ENCODE assay signal across 23 mouse cellular contexts in the genomic region with DNA sequence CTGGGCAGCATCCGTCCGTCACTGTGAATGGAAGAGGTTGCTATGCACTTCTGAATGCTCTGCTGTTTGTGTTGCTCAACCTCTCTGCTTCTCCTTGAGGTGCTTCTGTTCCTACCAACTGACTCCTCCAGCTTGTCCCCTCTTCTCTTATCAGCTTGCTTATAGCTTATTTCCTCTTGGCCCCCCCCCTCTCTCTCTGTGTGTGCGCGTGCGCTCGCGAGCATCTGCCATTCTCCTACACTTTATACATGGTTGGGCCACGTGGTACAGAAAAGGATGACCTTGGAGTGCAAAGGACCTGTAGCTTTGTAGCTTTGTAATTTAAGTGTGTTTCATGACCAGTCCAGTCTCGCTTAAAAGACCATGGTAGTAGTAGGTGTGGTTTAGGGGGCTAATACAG. TPM values are rescaled to one million over a fixed set of nuclear protein-coding genes. Genes with fewer than 3 reads are reported as not detected.
DNase-seq lines count a peak whose midpoint lies in the region; ATAC-seq and TF ChIP-seq lines count a peak whose summit lies in the region.
"Had no signal": no experiment of that assay in that cellular context is flagged by ENCODE, and none has a peak within 500 bp of the region (broad histone marks: within the 10 kb centered on the region; RNA-seq: fewer than 3 reads in every experiment).

No protein-coding gene starts in this region.

- peak; percentile 50 to 68 for TF ChIP-seq EP300 in MEL (IDR thresholded peaks at IDR 0.05; ENCODE audit: low read depth in 1 of 2, low read length in 2 of 2)

- no peaks in the 10 kb centered on the region for H3K36me3 ChIP-seq in midbrain, embryonic 15.5 days (replicated peaks)
- no peaks in the 10 kb centered on the region for H3K36me3 ChIP-seq in midbrain, embryonic 14.5 days (ENCODE audit: control insufficient read depth, insufficient read depth, low read length)
- H3K36me3 ChIP-seq in MEL (ENCODE audit: control insufficient read depth in 1 of 2, insufficient read depth in 2 of 2, low read length in 2 of 2) = peaks cover 0 to 20% of the 10 kb centered on the region in 2 experiments; a peak in 2 of 4 replicates
- H3K36me3 ChIP-seq: embryonic facial prominence, embryonic 12.5 days; forebrain, embryonic 12.5 days; G1E; heart, embryonic 12.5 days; hindbrain, embryonic 10.5 days had no signal

- no peak for DNase-seq in midbrain, embryonic 14.5 days
- peak; percentile 84 for DNase-seq in MEL (ENCODE audit: low read depth, low spot score)
- no peak for DNase-seq in frontal cortex, postnatal 25 days (ENCODE audit: low spot score in 2 of 2)
- DNase-seq: adrenal gland, postnatal 14 days; B cell, adult 2 months; cerebellum, adult 18-20 months; cerebellum, adult 9-11 months; cerebellum, postnatal 36 days; gastrocnemius, postnatal 14 days had no signal

- H3K4me1 ChIP-seq in midbrain, embryonic 15.5 days = no peaks in the 10 kb centered on the region
- peaks cover 5% of the 10 kb centered on the region for H3K4me1 ChIP-seq in midbrain, embryonic 14.5 days (ENCODE audit: control insufficient read depth, insufficient read depth, low read length)
- H3K4me1 ChIP-seq in MEL (ENCODE audit: control insufficient read depth in 1 of 2, insufficient read depth in 2 of 2, low read length in 2 of 2) = peaks cover 14 to 32% of the 10 kb centered on the region in 2 experiments
- H3K4me1 ChIP-seq: embryonic facial prominence, embryonic 12.5 days had no signal

- no peaks in the 10 kb centered on the region for H3K27me3 ChIP-seq in midbrain, embryonic 15.5 days (replicated peaks)
- no peaks in the 10 kb centered on the region for H3K27me3 ChIP-seq in midbrain, embryonic 14.5 days (ENCODE audit: control insufficient read depth, insufficient read depth, low read length)
- no peaks in the 10 kb centered on the region for H3K27me3 ChIP-seq in MEL (ENCODE audit: control insufficient read depth in 1 of 2, insufficient read depth in 2 of 2, low read length in 2 of 2)
- H3K27me3 ChIP-seq: embryonic facial prominence, embryonic 12.5 days; forebrain, embryonic 12.5 days; heart, embryonic 12.5 days; Patski had no signal

- WGBS in midbrain, embryonic 15.5 days = 79% methylated on average over 9 of the region's 9 CpGs
- WGBS in midbrain, embryonic 14.5 days = 78% methylated on average over 9 of the region's 9 CpGs

- TF ChIP-seq CTCF in MEL (IDR thresholded peaks at IDR 0.05 in 2 of 3, conservative IDR thresholded peaks at IDR 0.05 in 1 of 3; ENCODE audit: control insufficient read depth in 1 of 3, insufficient read depth in 1 of 3, low read depth in 2 of 3, low read length in 3 of 3, poor library complexity in 1 of 3, severe bottlenecking in 1 of 3) = no peak

- no peak for TF ChIP-seq RAD21 in MEL (IDR thresholded peaks at IDR 0.05; ENCODE audit: low read depth, low read length)

- H3K27ac ChIP-seq in midbrain, embryonic 15.5 days = no peak overlapping the region
- no peak overlapping the region for H3K27ac ChIP-seq in midbrain, embryonic 14.5 days (replicated peaks; ENCODE audit: low read depth, low read length)
- H3K27ac ChIP-seq in MEL (ENCODE audit: control insufficient read depth, low read depth, low read length) = peak overlapping the region; percentile 48
- H3K27ac ChIP-seq: embryonic facial prominence, embryonic 12.5 days; forebrain, embryonic 12.5 days had no signal

- H3K9me3 ChIP-seq in midbrain, embryonic 15.5 days = no peaks in the 10 kb centered on the region
- H3K9me3 ChIP-seq in midbrain, embryonic 14.5 days (ENCODE audit: control insufficient read depth, low read length) = no peaks in the 10 kb centered on the region
- no peaks in the 10 kb centered on the region for H3K9me3 ChIP-seq in MEL (replicated peaks; ENCODE audit: insufficient read depth, low read length)
- H3K9me3 ChIP-seq: embryonic facial prominence, embryonic 12.5 days; forebrain, embryonic 12.5 days; G1E; heart, embryonic 12.5 days; hindbrain, embryonic 10.5 days had no signal

- ATAC-seq in midbrain, embryonic 15.5 days (replicated peaks) = peak; percentile 30; the same call in 1 of the 2 replicates
- ATAC-seq in midbrain, embryonic 14.5 days (ENCODE audit: low FRiP score, low TSS enrichment) = no peak
- ATAC-seq in common myeloid progenitor, adult 5-6 weeks (replicated peaks; ENCODE audit: low read depth, poor library complexity, severe bottlenecking) = peak; percentile 61
- no peak for ATAC-seq in cerebellum, adult (ENCODE audit: insufficient number of reproducible peaks, low FRiP score, low TSS enrichment)
- ATAC-seq: activated CD4-positive, CD25-positive, alpha-beta regulatory T cell, adult 4 months; CD4-positive, CD25-positive, alpha-beta regulatory T cell, adult 4 months; forebrain, embryonic 16.5 days; hindbrain, embryonic 16.5 days; inflammation-experienced regulatory T-cells, adult 6 months; Patski had no signal

- no peak overlapping the region for H3K9ac ChIP-seq in midbrain, embryonic 15.5 days
- no peak overlapping the region for H3K9ac ChIP-seq in midbrain, embryonic 14.5 days (replicated peaks; ENCODE audit: low read length)
- peak overlapping the region; percentile 16; the same call in 1 of the 2 replicates for H3K9ac ChIP-seq in MEL (ENCODE audit: control insufficient read depth, low read depth, low read length, poor library complexity, severe bottlenecking)
- H3K9ac ChIP-seq: embryonic facial prominence, embryonic 12.5 days; forebrain, embryonic 12.5 days; heart, embryonic 12.5 days had no signal

- H3K79me2 ChIP-seq in MEL (ENCODE audit: control insufficient read depth, insufficient read depth, low read length, poor library complexity) = no peaks in the 10 kb centered on the region

- no peak overlapping the region for H3K4me2 ChIP-seq in midbrain, embryonic 15.5 days
- no peak overlapping the region for H3K4me2 ChIP-seq in midbrain, embryonic 14.5 days (ENCODE audit: low read length)
- H3K4me2 ChIP-seq: embryonic facial prominence, embryonic 12.5 days; forebrain, embryonic 12.5 days; heart, embryonic 12.5 days had no signal

- H3K4me3 ChIP-seq in midbrain, embryonic 15.5 days = no peak overlapping the region
- no peak overlapping the region for H3K4me3 ChIP-seq in midbrain, embryonic 14.5 days (replicated peaks; ENCODE audit: low read depth, low read length)
- H3K4me3 ChIP-seq in MEL (ENCODE audit: control insufficient read depth in 1 of 2, insufficient read depth in 1 of 2, low read depth in 2 of 2, low read length in 2 of 2) = no peak overlapping the region
- H3K4me3 ChIP-seq: embryonic facial prominence, embryonic 12.5 days; forebrain, embryonic 12.5 days; heart, embryonic 12.5 days; hindbrain, embryonic 10.5 days had no signal

- peak in 1 of 2 experiments; percentile 46; a peak in 1 of 4 replicates for TF ChIP-seq POLR2A in MEL (IDR thresholded peaks at IDR 0.05; ENCODE audit: control insufficient read depth in 1 of 2, insufficient read depth in 1 of 2, low read depth in 1 of 2, low read length in 2 of 2, poor library complexity in 1 of 2)

TF ChIP-seq in MEL, 35 proteins besides CTCF, POLR2A, EP300 and RAD21 (continues in another document):
- TF ChIP-seq ETS1 (IDR thresholded peaks at IDR 0.05; ENCODE audit: low read depth, low read length) (peak; percentile 64; the same call in 1 of the 2 replicates), ELF1 (IDR thresholded peaks at IDR 0.05; ENCODE audit: low read depth, low read length) (0 out of 2 replicates have a peak, but pooled peaks have one; percentile 32), HCFC1 (IDR thresholded peaks at IDR 0.05; ENCODE audit: low read depth, low read length) (peak; percentile 52), E2F4 (IDR thresholded peaks at IDR 0.05; ENCODE audit: borderline replicate concordance, low read depth, low read length) (no peak), RCOR1 (IDR thresholded peaks at IDR 0.05; ENCODE audit: low read depth, low read length) (0 out of 2 replicates have a peak, but pooled peaks have one; percentile 28), NRF1 (IDR thresholded peaks at IDR 0.05; ENCODE audit: insufficient read depth, low read depth, low read length, poor library complexity, severe bottlenecking) (peak; percentile 80), MYC (IDR thresholded peaks at IDR 0.05; ENCODE audit: low read depth, low read length) (no peak; the same call in 1 of the 2 replicates), POLR2AphosphoS5 (IDR thresholded peaks at IDR 0.05; ENCODE audit: borderline replicate concordance, low read depth, low read length) (no peak), MXI1 (IDR thresholded peaks at IDR 0.05; ENCODE audit: low read depth, low read length) (peak; percentile 70), USF1 (IDR thresholded peaks at IDR 0.05; ENCODE audit: low read depth, low read length) (peak; percentile 89), MAX (IDR thresholded peaks at IDR 0.05; ENCODE audit: low read length) (peak; percentile 91), CHD1 (IDR thresholded peaks at IDR 0.05; ENCODE audit: low read depth, low read length) (no peak), GABPA (IDR thresholded peaks at IDR 0.05; ENCODE audit: low read depth, low read length) (no peak), NELFE (IDR thresholded peaks at IDR 0.05; ENCODE audit: low read depth, low read length) (peak; percentile 60), GATA1 (IDR thresholded peaks at IDR 0.05; ENCODE audit: low read depth, low read length) (peak; percentile 75), ZKSCAN1 (IDR thresholded peaks at IDR 0.05; ENCODE audit: low read depth, low read length) (no peak), ZNF384 (IDR thresholded peaks at IDR 0.05; ENCODE audit: low read depth, low read length) (no peak), USF2 (IDR thresholded peaks at IDR 0.05; ENCODE audit: borderline replicate concordance in 1 of 2, insufficient read depth in 1 of 2, low read depth in 1 of 2, low read length in 2 of 2) (peak in 1 of 2 experiments; percentile 55; a peak in 1 of 4 replicates), TBP (IDR thresholded peaks at IDR 0.05; ENCODE audit: low read depth, low read length) (0 out of 2 replicates have a peak, but pooled peaks have one; percentile 25), POLR2AphosphoS2 (IDR thresholded peaks at IDR 0.05; ENCODE audit: low read length) (no peak), MAZ (IDR thresholded peaks at IDR 0.05; ENCODE audit: low read depth, low read length) (peak; percentile 91), SMC3 (IDR thresholded peaks at IDR 0.05; ENCODE audit: low read depth, low read length) (no peak), TCF12 (IDR thresholded peaks at IDR 0.05; ENCODE audit: low read depth, low read length) (peak; percentile 55; the same call in 1 of the 2 replicates), UBTF (IDR thresholded peaks at IDR 0.05; ENCODE audit: borderline replicate concordance, insufficient read depth, low read depth, low read length) (no peak)

RNA-seq across cellular contexts. Expression of a gene that starts 42.5 kb away (rescaled TPM):
- 87.9 and 104 TPM in 2 replicates for polyA plus RNA-seq in midbrain, embryonic 15.5 days (2015; fragmentation: Nextera tagmentation; extraction: Ambion mirVana)
- polyA plus RNA-seq in midbrain, embryonic 14.5 days (2014; fragmentation: Nextera tagmentation; extraction: Ambion mirVana) = 122 and 132 TPM in 2 replicates
- total RNA-seq in MEL (2012; rRNA removed) = 7.8 and 12.7 TPM in 2 replicates
- polyA plus RNA-seq in MEL (2012; ENCODE audit: insufficient read depth in 1 of 2, insufficient read length in 2 of 2, low read depth in 1 of 2, low replicate concordance in 2 of 2, missing spikeins in 1 of 2) = 10 to 100 TPM in 1 of 2 experiments, not detected in 1; 16.4 TPM
- total RNA-seq in common myeloid progenitor, adult 5-6 weeks (2017) = 35.6 and 36.2 TPM in 2 replicates

Comparison
In these comparisons a context has a peak if more than half of its experiments do, and no peak if none do; other contexts are left out.
1. ATAC-seq: peak in midbrain, embryonic 15.5 days (single experiment) and common myeloid progenitor, adult 5-6 weeks (single experiment); none in midbrain, embryonic 14.5 days (single experiment) and cerebellum, adult (single experiment).